Comparison of ENCODE assay signal across 10 mouse cellular contexts in the genomic region with DNA sequence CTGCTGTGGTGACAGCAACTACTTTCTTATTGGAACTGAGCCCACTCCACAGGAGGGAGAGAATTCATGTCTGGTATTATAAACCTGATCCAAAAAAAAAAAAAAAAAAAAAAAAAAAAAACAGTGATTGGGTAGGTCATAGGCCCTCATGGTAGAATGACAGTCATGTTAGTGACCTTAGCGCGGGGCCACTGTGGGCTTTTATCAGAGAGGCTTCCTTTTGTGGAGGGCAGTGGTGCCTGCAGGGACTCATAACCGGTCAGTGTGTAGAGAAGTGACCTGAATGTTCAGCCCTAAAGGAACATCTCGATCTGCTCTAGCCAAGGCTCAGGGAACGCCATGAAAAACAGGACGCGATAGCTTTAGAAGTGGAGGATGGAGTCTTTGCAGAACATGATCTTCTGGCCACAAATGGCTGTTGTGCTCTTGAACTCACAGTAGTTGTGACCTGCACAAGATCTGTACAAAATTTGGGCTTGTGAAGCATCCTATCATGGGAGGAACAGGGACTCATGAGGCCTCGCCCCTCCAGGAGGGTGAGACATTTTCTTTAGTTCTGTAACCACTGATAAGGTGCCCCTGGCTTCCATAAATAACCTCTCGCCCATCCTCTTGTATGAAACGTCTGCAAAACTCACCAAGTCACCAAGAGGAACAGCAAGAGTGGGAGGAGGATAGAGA. TPM values are rescaled to one million over a fixed set of nuclear protein-coding genes. Genes with fewer than 3 reads are reported as not detected.
DNase-seq lines count a peak whose midpoint lies in the region; ATAC-seq and TF ChIP-seq lines count a peak whose summit lies in the region.
"Had no signal": no experiment of that assay in that cellular context is flagged by ENCODE, and none has a peak within 500 bp of the region (broad histone marks: within the 10 kb centered on the region; RNA-seq: fewer than 3 reads in every experiment).

No protein-coding gene starts in this region.

- intact Hi-C loops in heart, postnatal 14 days (cut with DNase I) = no loop called here

- ATAC-seq in erythroblast, adult 5-6 weeks (replicated peaks; ENCODE audit: low FRiP score, poor library complexity, severe bottlenecking) = peak; percentile 59
- ATAC-seq in liver, embryonic 14.5 days (ENCODE audit: insufficient read depth) = peak; percentile 75

- DNase-seq in heart, embryonic 10.5 days (ENCODE audit: low spot score) = peak; percentile 87
- no peak for DNase-seq in heart, postnatal 14 days
- DNase-seq in B cell, adult 2 months = peak; percentile 14 to 17
- DNase-seq in liver, embryonic 14.5 days (ENCODE audit: low read depth in 3 of 3, low spot score in 3 of 3) = peak; percentile 80 to 86 (median 84)
- DNase-seq in ovary, postnatal 10 days (ENCODE audit: low spot score) = no peak
- DNase-seq in Muller cell, postnatal 12 days (ENCODE audit: inconsistent ontology term) = no peak
- no peak for DNase-seq in midbrain, embryonic 10.5 days (ENCODE audit: low spot score)

- 36% methylated on average over 10 of the region's 10 CpGs for WGBS in heart, embryonic 10.5 days
- 20% methylated on average over 10 of the region's 10 CpGs for WGBS in liver, embryonic 14.5 days (ENCODE audit: insufficient replicate concordance)
- WGBS in midbrain, embryonic 10.5 days = 81% methylated on average over 10 of the region's 10 CpGs

- peak overlapping the region; percentile 82 for H3K9ac ChIP-seq in liver, embryonic 14.5 days (replicated peaks)
- H3K9ac ChIP-seq: hindbrain, embryonic 15.5 days had no signal

- peak overlapping the region; percentile 54 for H3K4me3 ChIP-seq in heart, embryonic 10.5 days
- peak overlapping the region; percentile 39 to 69 for H3K4me3 ChIP-seq in liver, embryonic 14.5 days (ENCODE audit: insufficient read depth in 1 of 2, low read depth in 2 of 2, low read length in 2 of 2)
- no peak overlapping the region for H3K4me3 ChIP-seq in midbrain, embryonic 10.5 days
- H3K4me3 ChIP-seq: hindbrain, embryonic 15.5 days had no signal

- no peaks in the 10 kb centered on the region for H3K27me3 ChIP-seq in heart, embryonic 10.5 days (ENCODE audit: insufficient read depth, poor library complexity, severe bottlenecking)
- H3K27me3 ChIP-seq in liver, embryonic 14.5 days (ENCODE audit: control insufficient read depth, insufficient read depth, low read length) = no peaks in the 10 kb centered on the region
- H3K27me3 ChIP-seq in midbrain, embryonic 10.5 days (ENCODE audit: low read depth, poor library complexity, severe bottlenecking) = no peaks in the 10 kb centered on the region
- H3K27me3 ChIP-seq: hindbrain, embryonic 15.5 days had no signal

- peaks cover 61% of the 10 kb centered on the region for H3K4me1 ChIP-seq in heart, embryonic 10.5 days
- H3K4me1 ChIP-seq in liver, embryonic 14.5 days (replicated peaks; ENCODE audit: control insufficient read depth in 2 of 2, insufficient read depth in 2 of 2, low read length in 1 of 2) = peaks cover 61 to 78% of the 10 kb centered on the region in 2 experiments
- H3K4me1 ChIP-seq in midbrain, embryonic 10.5 days = 0 out of 2 replicates have a peak, but pooled peaks cover 3% of the 10 kb centered on the region
- H3K4me1 ChIP-seq: hindbrain, embryonic 15.5 days had no signal

- peaks cover 51% of the 10 kb centered on the region for H3K36me3 ChIP-seq in heart, embryonic 10.5 days
- peaks cover 42% of the 10 kb centered on the region for H3K36me3 ChIP-seq in liver, embryonic 14.5 days (replicated peaks; ENCODE audit: control insufficient read depth, insufficient read depth, low read depth)
- H3K36me3 ChIP-seq in midbrain, embryonic 10.5 days = peaks cover 34% of the 10 kb centered on the region
- H3K36me3 ChIP-seq: hindbrain, embryonic 15.5 days had no signal

- peak; percentile 71 for TF ChIP-seq EP300 in liver, embryonic 14.5 days (IDR thresholded peaks at IDR 0.05; ENCODE audit: low read depth)

- H3K4me2 ChIP-seq in liver, embryonic 14.5 days (ENCODE audit: low read depth) = peak overlapping the region; percentile 78
- H3K4me2 ChIP-seq: hindbrain, embryonic 15.5 days had no signal

- TF ChIP-seq CTCF in liver, embryonic 14.5 days (IDR thresholded peaks at IDR 0.05; ENCODE audit: low read depth) = no peak

- no peaks in the 10 kb centered on the region for H3K9me3 ChIP-seq in heart, embryonic 10.5 days
- H3K9me3 ChIP-seq in liver, embryonic 14.5 days (ENCODE audit: control insufficient read depth, low read length) = no peaks in the 10 kb centered on the region
- H3K9me3 ChIP-seq in midbrain, embryonic 10.5 days (replicated peaks) = no peaks in the 10 kb centered on the region
- H3K9me3 ChIP-seq: hindbrain, embryonic 15.5 days had no signal

- peak overlapping the region; percentile 92 for H3K27ac ChIP-seq in heart, embryonic 10.5 days
- peak overlapping the region; percentile 98 for H3K27ac ChIP-seq in liver, embryonic 14.5 days
- H3K27ac ChIP-seq in midbrain, embryonic 10.5 days (replicated peaks) = no peak overlapping the region
- H3K27ac ChIP-seq: hindbrain, embryonic 15.5 days had no signal

RNA-seq across cellular contexts. Expression of a gene that starts 0.7 kb away (rescaled TPM):
- 29.4 and 33.6 TPM in 2 replicates for polyA plus RNA-seq in heart, embryonic 10.5 days (2016; fragmentation: Nextera tagmentation; extraction: Ambion mirVana)
- 10 to 100 TPM; 13.8 to 19.6 TPM for total RNA-seq in heart, postnatal 14 days (2021)
- 392 and 403 TPM in 2 replicates for total RNA-seq in erythroblast, adult 5-6 weeks (2015; ENCODE audit: low replicate concordance)
- total RNA-seq in erythroblast, adult 5-6 weeks (2017; ENCODE audit: low replicate concordance) = 364 and 493 TPM in 2 replicates
- 69.4 and 83.3 TPM in 2 replicates for polyA plus RNA-seq in liver, embryonic 14.5 days (2012; rRNA removed)
- 49.1 and 54.2 TPM in 2 replicates for polyA plus RNA-seq in liver, embryonic 14.5 days (2014; fragmentation: Nextera tagmentation; extraction: Ambion mirVana)
- polyA plus RNA-seq in midbrain, embryonic 10.5 days (2016; fragmentation: Nextera tagmentation; extraction: Ambion mirVana) = 6.5 and 8.1 TPM in 2 replicates

RNA-seq across cellular contexts. Expression of a gene that starts 8.2 kb away (rescaled TPM):
- polyA plus RNA-seq in heart, embryonic 10.5 days (2016; fragmentation: Nextera tagmentation; extraction: Ambion mirVana) = 2.2 and 3.4 TPM in 2 replicates
- total RNA-seq in heart, postnatal 14 days (2021) = under 1 TPM; 0.61 to 0.65 TPM
- total RNA-seq in erythroblast, adult 5-6 weeks (2015; ENCODE audit: low replicate concordance) = 0.96 and 4.4 TPM in 2 replicates
- 5.3 and 12.9 TPM in 2 replicates for total RNA-seq in erythroblast, adult 5-6 weeks (2017; ENCODE audit: low replicate concordance)
- polyA plus RNA-seq in liver, embryonic 14.5 days (2012; rRNA removed) = 0.53 and 0.64 TPM in 2 replicates
- polyA plus RNA-seq in liver, embryonic 14.5 days (2014; fragmentation: Nextera tagmentation; extraction: Ambion mirVana) = 0.06 and 0.34 TPM in 2 replicates
- polyA plus RNA-seq in midbrain, embryonic 10.5 days (2016; fragmentation: Nextera tagmentation; extraction: Ambion mirVana) = 0.83 and 1.2 TPM in 2 replicates
- total RNA-seq: neutrophil, adult 5-6 weeks had no signal

RNA-seq across cellular contexts. Expression of a gene that starts 11.0 kb away (rescaled TPM):
- polyA plus RNA-seq in heart, embryonic 10.5 days (2016; fragmentation: Nextera tagmentation; extraction: Ambion mirVana) = 58.7 and 71.1 TPM in 2 replicates
- 10 to 100 TPM; 11.1 to 12.7 TPM for total RNA-seq in heart, postnatal 14 days (2021)
- total RNA-seq in erythroblast, adult 5-6 weeks (2015; ENCODE audit: low replicate concordance) = 11.1 and 32.3 TPM in 2 replicates
- 16.3 and 18.1 TPM in 2 replicates for total RNA-seq in erythroblast, adult 5-6 weeks (2017; ENCODE audit: low replicate concordance)
- polyA plus RNA-seq in liver, embryonic 14.5 days (2012; rRNA removed) = 23.8 and 33.0 TPM in 2 replicates
- 51.6 and 57.3 TPM in 2 replicates for polyA plus RNA-seq in liver, embryonic 14.5 days (2014; fragmentation: Nextera tagmentation; extraction: Ambion mirVana)
- polyA plus RNA-seq in midbrain, embryonic 10.5 days (2016; fragmentation: Nextera tagmentation; extraction: Ambion mirVana) = 29.7 and 32.1 TPM in 2 replicates

RNA-seq across cellular contexts. Expression of a gene that starts 17.7 kb away (rescaled TPM):
- polyA plus RNA-seq in heart, embryonic 10.5 days (2016; fragmentation: Nextera tagmentation; extraction: Ambion mirVana) = 4.0 and 5.2 TPM in 2 replicates
- total RNA-seq in heart, postnatal 14 days (2021) = 1 to 10 TPM; 2.4 to 2.7 TPM
- 4.4 and 11.3 TPM in 2 replicates for total RNA-seq in erythroblast, adult 5-6 weeks (2015; ENCODE audit: low replicate concordance)
- 2.5 and 17.0 TPM in 2 replicates for total RNA-seq in erythroblast, adult 5-6 weeks (2017; ENCODE audit: low replicate concordance)
- polyA plus RNA-seq in liver, embryonic 14.5 days (2012; rRNA removed) = 2.7 and 3.5 TPM in 2 replicates
- polyA plus RNA-seq in liver, embryonic 14.5 days (2014; fragmentation: Nextera tagmentation; extraction: Ambion mirVana) = 0.38 and 1.1 TPM in 2 replicates
- 2.2 and 3.2 TPM in 2 replicates for polyA plus RNA-seq in midbrain, embryonic 10.5 days (2016; fragmentation: Nextera tagmentation; extraction: Ambion mirVana)
- total RNA-seq: neutrophil, adult 5-6 weeks had no signal

RNA-seq across cellular contexts. Expression of a gene that starts 21.5 kb away (rescaled TPM):
- 0.69 and 1.0 TPM in 2 replicates for polyA plus RNA-seq in heart, embryonic 10.5 days (2016; fragmentation: Nextera tagmentation; extraction: Ambion mirVana)
- total RNA-seq in heart, postnatal 14 days (2021) = under 1 TPM; 0.50 to 0.98 TPM
- total RNA-seq in erythroblast, adult 5-6 weeks (2015; ENCODE audit: low replicate concordance) = not detected in 2 replicates
- total RNA-seq in erythroblast, adult 5-6 weeks (2017; ENCODE audit: low replicate concordance) = 2.5 and 16.9 TPM in 2 replicates
- polyA plus RNA-seq in liver, embryonic 14.5 days (2012; rRNA removed) = 0.47 and 0.95 TPM in 2 replicates
- polyA plus RNA-seq in liver, embryonic 14.5 days (2014; fragmentation: Nextera tagmentation; extraction: Ambion mirVana) = not detected in 2 replicates
- 0.07 TPM in 1 of 2 replicates, not detected in the other for polyA plus RNA-seq in midbrain, embryonic 10.5 days (2016; fragmentation: Nextera tagmentation; extraction: Ambion mirVana)
- polyA plus RNA-seq: hindbrain, embryonic 15.5 days had no signal

Comparison
In these comparisons a context has a peak if more than half of its experiments do, and no peak if none do; other contexts are left out.
1. DNase-seq: peak in heart, embryonic 10.5 days (single experiment), B cell, adult 2 months (2 of 2) and liver, embryonic 14.5 days (3 of 3); none in heart, postnatal 14 days (0 of 2), ovary, postnatal 10 days (single experiment), Muller cell, postnatal 12 days (single experiment) and midbrain, embryonic 10.5 days (single experiment).